Mouse (Mus musculus): Measurements from ENCODE around the gene Lgals1. TPM values are rescaled to one million over a fixed set of nuclear protein-coding genes. Genes with fewer than 3 reads are reported as not detected.

Lgals1 gene
- polyA plus RNA-seq, 1 experiment from 2014 or later, result 1,632 TPM

GRCm38 (mm10) chr15:78957021-78957420 lies 30.5 kb downstream of the Lgals1 start:
- DNase-seq (ENCODE audit: low spot score), result no peak
- 49% methylated on average over 15 of the region's 15 CpGs for WGBS
- no peaks in the 10 kb centered on the region for H3K4me1 ChIP-seq (replicated peaks; ENCODE audit: control insufficient read depth, insufficient read depth)
- ATAC-seq (ENCODE audit: low FRiP score, low TSS enrichment), result no peak
- H3K36me3 ChIP-seq (ENCODE audit: control insufficient read depth, insufficient read depth, low read length), result no peaks in the 10 kb centered on the region
- H3K9ac ChIP-seq (ENCODE audit: low read length), result no peak overlapping the region
- no peak overlapping the region for H3K4me3 ChIP-seq (ENCODE audit: low read depth, low read length)
- H3K9me3 ChIP-seq (ENCODE audit: control insufficient read depth, low read length), result no peaks in the 10 kb centered on the region
- no peak overlapping the region for H3K4me2 ChIP-seq (replicated peaks; ENCODE audit: low read depth)
- no peaks in the 10 kb centered on the region for H3K27me3 ChIP-seq (ENCODE audit: control insufficient read depth, insufficient read depth, low read length)
- no peak overlapping the region for H3K27ac ChIP-seq (replicated peaks)
- TF ChIP-seq CTCF (IDR thresholded peaks at IDR 0.05; ENCODE audit: low read depth), result no peak
- TF ChIP-seq EP300 (optimal IDR thresholded peaks at IDR 0.05), result no peak

DNA sequence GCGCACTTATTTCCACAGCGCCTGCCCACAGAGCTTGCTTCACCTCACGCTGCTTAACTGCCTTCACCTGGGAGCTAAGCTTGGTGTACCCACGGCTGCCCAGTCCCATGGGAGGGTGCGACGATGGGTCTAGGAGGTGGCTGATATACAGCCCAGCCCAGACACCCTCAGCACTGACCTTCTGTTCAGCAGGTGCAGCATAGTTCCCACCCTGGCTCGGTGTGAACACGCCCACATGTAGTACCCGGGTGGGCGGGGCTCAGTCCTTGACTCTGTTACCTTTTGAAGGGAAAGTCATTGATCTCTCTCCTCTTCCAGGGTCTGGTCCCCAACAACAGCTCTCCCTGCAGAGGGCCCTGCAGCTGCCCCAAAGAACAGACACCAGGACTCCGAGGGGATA lies 33.0 kb downstream of the Lgals1 start:
- Histone ChIP-seq H3K27me3 (ENCODE audit: control insufficient read depth, insufficient read depth, low read length) (no peaks in the 10 kb centered on the region), H3K4me2 (replicated peaks; ENCODE audit: low read depth) (no peak overlapping the region), H3K27ac (replicated peaks) (no peak overlapping the region), H3K9ac (ENCODE audit: low read length) (no peak overlapping the region), H3K4me1 (replicated peaks; ENCODE audit: control insufficient read depth, insufficient read depth) (no peaks in the 10 kb centered on the region), H3K36me3 (ENCODE audit: control insufficient read depth, insufficient read depth, low read length) (no peaks in the 10 kb centered on the region), H3K9me3 (ENCODE audit: control insufficient read depth, low read length) (no peaks in the 10 kb centered on the region), H3K4me3 (ENCODE audit: low read depth, low read length) (no peak overlapping the region)
- no peak for ATAC-seq (ENCODE audit: low FRiP score, low TSS enrichment)
- TF ChIP-seq CTCF (IDR thresholded peaks at IDR 0.05; ENCODE audit: low read depth) (no peak), EP300 (optimal IDR thresholded peaks at IDR 0.05) (no peak)
- WGBS, result 76% methylated on average over 11 of the region's 11 CpGs
- no peak for DNase-seq (ENCODE audit: low spot score)

DNA sequence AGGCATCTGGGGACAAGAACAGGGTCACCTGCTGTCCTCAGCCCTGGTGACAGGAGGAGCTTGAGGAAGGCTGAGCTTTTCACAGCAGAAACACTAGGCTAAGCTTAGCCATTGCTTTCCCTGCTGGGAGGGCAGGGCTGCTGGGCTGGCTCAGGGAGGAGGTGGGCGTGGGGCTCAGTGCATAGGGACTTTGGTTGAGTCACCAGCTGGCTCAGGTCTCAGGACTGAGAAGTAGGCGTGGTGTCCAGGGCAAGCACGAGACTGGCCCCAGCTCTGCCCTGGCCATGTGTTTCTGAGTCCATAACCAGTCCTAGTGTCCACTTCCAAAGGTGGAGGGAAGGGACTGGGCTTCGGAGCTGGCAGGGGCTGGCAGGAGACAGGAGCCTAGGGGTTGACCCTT lies 33.6 kb downstream of the Lgals1 start:
- H3K4me1 ChIP-seq (replicated peaks; ENCODE audit: control insufficient read depth, insufficient read depth), result no peaks in the 10 kb centered on the region
- H3K9me3 ChIP-seq (ENCODE audit: control insufficient read depth, low read length), result no peaks in the 10 kb centered on the region
- H3K36me3 ChIP-seq (ENCODE audit: control insufficient read depth, insufficient read depth, low read length), result no peaks in the 10 kb centered on the region
- peak; percentile 71 for DNase-seq (ENCODE audit: low spot score)
- TF ChIP-seq EP300 (optimal IDR thresholded peaks at IDR 0.05) (no peak), CTCF (IDR thresholded peaks at IDR 0.05; ENCODE audit: low read depth) (no peak)
- H3K27me3 ChIP-seq (ENCODE audit: control insufficient read depth, insufficient read depth, low read length), result no peaks in the 10 kb centered on the region
- ATAC-seq (ENCODE audit: low FRiP score, low TSS enrichment), result peak; percentile 74
- no peak overlapping the region; the same call in 1 of the 2 replicates for H3K9ac ChIP-seq (ENCODE audit: low read length)
- H3K27ac ChIP-seq (replicated peaks), result no peak overlapping the region
- WGBS, result 36% methylated on average over 4 of the region's 4 CpGs
- no peak overlapping the region for H3K4me3 ChIP-seq (ENCODE audit: low read depth, low read length)
- H3K4me2 ChIP-seq (replicated peaks; ENCODE audit: low read depth), result no peak overlapping the region

DNA sequence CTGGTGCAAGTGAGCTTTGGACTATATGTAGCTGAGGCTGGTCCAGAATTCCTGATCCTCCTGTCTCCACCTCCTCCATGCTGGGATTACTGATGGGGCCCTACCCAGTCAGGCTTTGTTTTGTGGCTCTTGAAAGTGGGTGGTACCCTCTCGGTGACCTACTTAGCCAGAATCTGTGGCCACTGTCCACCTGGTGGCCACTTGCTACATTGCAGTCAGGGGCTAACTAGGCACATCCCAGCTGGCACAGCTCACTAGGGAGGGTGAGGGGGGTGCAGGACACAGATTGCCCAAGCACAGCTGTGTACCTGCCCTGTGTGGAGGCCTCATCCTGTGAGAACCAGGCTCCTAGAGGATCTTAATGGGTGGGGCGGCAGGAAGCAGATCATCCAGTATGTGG lies 36.4 kb downstream of the Lgals1 start:
- TF ChIP-seq CTCF (IDR thresholded peaks at IDR 0.05; ENCODE audit: low read depth), result peak; percentile 85
- TF ChIP-seq EP300 (optimal IDR thresholded peaks at IDR 0.05), result no peak
- 0 out of 2 replicates have a peak overlapping the region, but pooled peaks have one; percentile 13 for H3K27ac ChIP-seq (replicated peaks)
- H3K4me3 ChIP-seq (ENCODE audit: low read depth, low read length), result no peak overlapping the region
- no peaks in the 10 kb centered on the region for H3K4me1 ChIP-seq (replicated peaks; ENCODE audit: control insufficient read depth, insufficient read depth)
- H3K9me3 ChIP-seq (ENCODE audit: control insufficient read depth, low read length), result no peaks in the 10 kb centered on the region
- DNase-seq (ENCODE audit: low spot score), result peak; percentile 86
- H3K4me2 ChIP-seq (replicated peaks; ENCODE audit: low read depth), result no peak overlapping the region
- peak; percentile 84 for ATAC-seq (ENCODE audit: low FRiP score, low TSS enrichment)
- no peak overlapping the region for H3K9ac ChIP-seq (ENCODE audit: low read length)
- 15% methylated on average over 2 of the region's 2 CpGs for WGBS
- H3K36me3 ChIP-seq (ENCODE audit: control insufficient read depth, insufficient read depth, low read length), result no peaks in the 10 kb centered on the region
- no peaks in the 10 kb centered on the region for H3K27me3 ChIP-seq (ENCODE audit: control insufficient read depth, insufficient read depth, low read length)

DNA sequence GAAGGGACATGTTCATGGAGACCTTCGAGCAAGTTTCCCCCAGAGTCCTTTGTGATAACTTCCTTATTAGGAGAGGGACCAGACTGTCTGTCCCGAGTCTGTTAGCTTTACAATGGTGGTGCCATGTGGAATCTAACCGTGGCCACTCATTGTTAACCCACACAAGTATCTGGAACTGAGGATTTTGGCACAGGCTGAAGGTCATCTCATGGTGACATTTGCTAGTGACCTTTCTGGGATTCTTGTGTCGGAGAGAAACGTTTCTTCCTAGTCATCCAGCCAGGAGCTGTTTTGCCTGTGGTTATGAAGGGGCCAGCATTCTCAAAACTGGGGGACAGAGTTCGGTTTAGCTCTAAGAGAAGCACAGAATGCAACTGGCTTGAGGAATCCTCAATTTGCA lies 45.1 kb downstream of the Lgals1 start:
- Histone ChIP-seq H3K4me2 (replicated peaks; ENCODE audit: low read depth) (no peak overlapping the region), H3K9me3 (ENCODE audit: control insufficient read depth, low read length) (no peaks in the 10 kb centered on the region), H3K4me1 (replicated peaks; ENCODE audit: control insufficient read depth, insufficient read depth) (no peaks in the 10 kb centered on the region), H3K9ac (ENCODE audit: low read length) (no peak overlapping the region), H3K4me3 (ENCODE audit: low read depth, low read length) (no peak overlapping the region), H3K27ac (replicated peaks) (no peak overlapping the region), H3K36me3 (ENCODE audit: control insufficient read depth, insufficient read depth, low read length) (no peaks in the 10 kb centered on the region), H3K27me3 (ENCODE audit: control insufficient read depth, insufficient read depth, low read length) (no peaks in the 10 kb centered on the region)
- TF ChIP-seq CTCF (IDR thresholded peaks at IDR 0.05; ENCODE audit: low read depth) (no peak), EP300 (optimal IDR thresholded peaks at IDR 0.05) (no peak)
- ATAC-seq (ENCODE audit: low FRiP score, low TSS enrichment), result no peak
- 62% methylated on average over 6 of the region's 6 CpGs for WGBS
- no peak for DNase-seq (ENCODE audit: low spot score)

- Histone ChIP-seq H3K9ac (ENCODE audit: low read length) (no peak overlapping the region), H3K4me2 (replicated peaks; ENCODE audit: low read depth) (no peak overlapping the region), H3K4me3 (ENCODE audit: low read depth, low read length) (no peak overlapping the region), H3K27ac (replicated peaks) (no peak overlapping the region), H3K27me3 (ENCODE audit: control insufficient read depth, insufficient read depth, low read length) (no peaks in the 10 kb centered on the region), H3K4me1 (replicated peaks; ENCODE audit: control insufficient read depth, insufficient read depth) (no peaks in the 10 kb centered on the region; the same call in 1 of the 2 replicates), H3K36me3 (ENCODE audit: control insufficient read depth, insufficient read depth, low read length) (no peaks in the 10 kb centered on the region), H3K9me3 (ENCODE audit: control insufficient read depth, low read length) (no peaks in the 10 kb centered on the region)
- no peak for DNase-seq (ENCODE audit: low spot score)
- peak; percentile 39 for ATAC-seq (ENCODE audit: low FRiP score, low TSS enrichment)
- TF ChIP-seq CTCF (IDR thresholded peaks at IDR 0.05; ENCODE audit: low read depth), result peak; percentile 67
- no peak for TF ChIP-seq EP300 (optimal IDR thresholded peaks at IDR 0.05)
- 63% methylated on average over 7 of the region's 7 CpGs for WGBS
Observed at GRCm38 (mm10) chr15:78973950-78974349, 47.4 kb downstream of the Lgals1 start.

Measured in stomach, postnatal 0 days (tissue).